Mouse (Mus musculus): ENCODE results near the gene Pitpnc1.

- TF ChIP-seq CTCF (conservative IDR thresholded peaks at IDR 0.05; ENCODE audit: low read length) (no peak), NANOG (IDR thresholded peaks at IDR 0.05; ENCODE audit: borderline replicate concordance, low read length) (no peak), POU5F1 (IDR thresholded peaks at IDR 0.05; ENCODE audit: borderline replicate concordance, low read length) (no peak)
Measured at GRCm38 (mm10) chr11:107513047-107513446, 42.5 kb upstream of the Pitpnc1 start.

All from E14TG2a.4 (cell line).